Comparison of ENCODE assay signal across 19 mouse cellular contexts in the genomic region with DNA sequence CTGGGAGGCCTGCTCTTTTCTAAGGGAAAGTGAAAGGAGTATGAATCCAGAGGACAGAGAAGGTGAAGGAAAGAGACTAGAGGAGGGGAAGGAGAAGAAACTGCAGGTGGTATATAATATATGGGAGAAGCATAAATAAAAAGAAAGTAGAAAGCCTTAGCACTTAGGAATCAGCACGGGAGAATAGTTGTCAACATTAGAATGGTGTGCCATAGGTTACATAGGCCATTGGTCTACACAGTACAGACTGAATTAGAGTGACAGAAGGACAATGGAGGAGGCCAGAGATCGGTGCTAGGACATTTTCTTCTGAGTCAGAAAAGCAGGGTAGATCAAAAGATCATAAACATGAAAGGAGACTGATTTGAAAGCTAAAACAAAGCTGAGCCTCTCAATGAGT.
DNase-seq lines count a peak whose midpoint lies in the region; ATAC-seq and TF ChIP-seq lines count a peak whose summit lies in the region.
"Had no signal": no experiment of that assay in that cellular context is flagged by ENCODE, and none has a peak within 500 bp of the region (broad histone marks: within the 10 kb centered on the region; RNA-seq: fewer than 3 reads in every experiment).

No protein-coding gene starts in this region.

- no peaks in the 10 kb centered on the region for H3K79me2 ChIP-seq in myocyte (ENCODE audit: control insufficient read depth, insufficient read depth)

- no peaks in the 10 kb centered on the region for H3K36me3 ChIP-seq in forebrain, embryonic 11.5 days (ENCODE audit: control insufficient read depth, insufficient read depth, low read length)
- no peaks in the 10 kb centered on the region for H3K36me3 ChIP-seq in forebrain, embryonic 14.5 days (ENCODE audit: control insufficient read depth, insufficient read depth, low read length)
- no peaks in the 10 kb centered on the region for H3K36me3 ChIP-seq in myocyte (ENCODE audit: control insufficient read depth, insufficient read depth)
- H3K36me3 ChIP-seq: embryonic facial prominence, embryonic 10.5 days; embryonic facial prominence, embryonic 12.5 days; forebrain, embryonic 10.5 days had no signal

- no peak for DNase-seq in forebrain, embryonic 11.5 days (ENCODE audit: low spot score)
- DNase-seq in forebrain, embryonic 14.5 days (ENCODE audit: low spot score) = no peak
- DNase-seq in yolk sac, embryonic 10.5 days (ENCODE audit: low spot score) = no peak
- no peak for DNase-seq in retina, embryonic 14.5 days (ENCODE audit: low spot score)
- DNase-seq: adrenal gland, adult 8-10 months; adrenal gland, postnatal 36 days; cerebellum, adult 11 months; cerebellum, adult 18-20 months; cerebellum, adult 8-10 months; cerebellum, adult 9-11 months; cerebellum, postnatal 14 days had no signal

- no peak for TF ChIP-seq POLR2A in myocyte (IDR thresholded peaks at IDR 0.05; ENCODE audit: insufficient read length, low read depth)

- no peak overlapping the region for H3K9ac ChIP-seq in forebrain, embryonic 11.5 days (ENCODE audit: low read length)
- no peak overlapping the region for H3K9ac ChIP-seq in forebrain, embryonic 14.5 days (ENCODE audit: low read length)
- H3K9ac ChIP-seq: embryonic facial prominence, embryonic 12.5 days; forebrain, embryonic 13.5 days had no signal

- H3K4me2 ChIP-seq in forebrain, embryonic 11.5 days (ENCODE audit: low read depth, low read length, severe bottlenecking) = no peak overlapping the region
- no peak overlapping the region for H3K4me2 ChIP-seq in forebrain, embryonic 14.5 days (ENCODE audit: low read length)
- H3K4me2 ChIP-seq in myocyte (ENCODE audit: low read depth) = peak overlapping the region; percentile 30
- H3K4me2 ChIP-seq: embryonic facial prominence, embryonic 12.5 days; forebrain, embryonic 13.5 days had no signal

- 0 out of 2 replicates have a peak, but pooled peaks have one; percentile 55 for ATAC-seq in forebrain, embryonic 11.5 days (replicated peaks; ENCODE audit: low FRiP score)
- ATAC-seq in forebrain, embryonic 14.5 days = no peak
- ATAC-seq: forebrain, embryonic 13.5 days; forebrain, embryonic 16.5 days had no signal

- no peak overlapping the region for H3K4me3 ChIP-seq in forebrain, embryonic 11.5 days (ENCODE audit: low read depth, low read length)
- no peak overlapping the region for H3K4me3 ChIP-seq in forebrain, embryonic 14.5 days (ENCODE audit: low read depth, low read length)
- H3K4me3 ChIP-seq in brown adipose tissue, adult 24 weeks (ENCODE audit: insufficient read depth, low read depth, low read length) = no peak overlapping the region
- H3K4me3 ChIP-seq in myocyte = no peak overlapping the region
- H3K4me3 ChIP-seq: embryonic facial prominence, embryonic 10.5 days; embryonic facial prominence, embryonic 12.5 days; erythroblast, embryonic 14.5 days; forebrain, embryonic 10.5 days; forebrain, embryonic 13.5 days had no signal

- no peaks in the 10 kb centered on the region for H3K27me3 ChIP-seq in forebrain, embryonic 11.5 days (ENCODE audit: control insufficient read depth, insufficient read depth, low read length)
- H3K27me3 ChIP-seq in forebrain, embryonic 14.5 days (replicated peaks; ENCODE audit: control insufficient read depth, insufficient read depth, low read length) = no peaks in the 10 kb centered on the region
- no peaks in the 10 kb centered on the region for H3K27me3 ChIP-seq in myocyte (ENCODE audit: control insufficient read depth, insufficient read depth, insufficient read length)
- H3K27me3 ChIP-seq: embryonic facial prominence, embryonic 12.5 days; forebrain, embryonic 13.5 days had no signal

- no peak overlapping the region for H3K27ac ChIP-seq in forebrain, embryonic 11.5 days (ENCODE audit: low read depth, low read length)
- H3K27ac ChIP-seq in forebrain, embryonic 14.5 days (ENCODE audit: low read depth, low read length) = no peak overlapping the region
- peak overlapping the region; percentile 78 for H3K27ac ChIP-seq in brown adipose tissue, adult 24 weeks (replicated peaks; ENCODE audit: low read depth, low read length)
- H3K27ac ChIP-seq: embryonic facial prominence, embryonic 10.5 days; embryonic facial prominence, embryonic 12.5 days; forebrain, embryonic 10.5 days; forebrain, embryonic 13.5 days had no signal

- no peaks in the 10 kb centered on the region for H3K9me3 ChIP-seq in forebrain, embryonic 11.5 days (ENCODE audit: control insufficient read depth, low read length)
- no peaks in the 10 kb centered on the region for H3K9me3 ChIP-seq in forebrain, embryonic 14.5 days (replicated peaks; ENCODE audit: control insufficient read depth, low read length)
- H3K9me3 ChIP-seq: embryonic facial prominence, embryonic 10.5 days; embryonic facial prominence, embryonic 12.5 days; forebrain, embryonic 10.5 days; forebrain, embryonic 13.5 days had no signal

- H3ac ChIP-seq in myocyte (ENCODE audit: control insufficient read depth, insufficient read length) = no peak overlapping the region

- WGBS in forebrain, embryonic 11.5 days = 29% methylated on average over 2 of the region's 2 CpGs
- 28% methylated on average over 2 of the region's 2 CpGs for WGBS in forebrain, embryonic 14.5 days

- no peaks in the 10 kb centered on the region for H3K4me1 ChIP-seq in forebrain, embryonic 11.5 days (replicated peaks; ENCODE audit: control insufficient read depth, insufficient read depth, low read length)
- no peaks in the 10 kb centered on the region for H3K4me1 ChIP-seq in forebrain, embryonic 14.5 days (ENCODE audit: control insufficient read depth, insufficient read depth, low read length)
- H3K4me1 ChIP-seq in brown adipose tissue, adult 24 weeks (ENCODE audit: control insufficient read depth, insufficient read depth, insufficient read length, low read length) = no peaks in the 10 kb centered on the region
- H3K4me1 ChIP-seq: embryonic facial prominence, embryonic 10.5 days; embryonic facial prominence, embryonic 12.5 days; forebrain, embryonic 13.5 days had no signal

TF ChIP-seq in myocyte, 11 proteins besides CTCF, POLR2A, EP300 and RAD21:
- TF ChIP-seq MYOG (IDR thresholded peaks at IDR 0.05; ENCODE audit: control insufficient read depth in 1 of 3, insufficient read depth in 1 of 3, insufficient read length in 2 of 3, low read depth in 2 of 3) (no peak), TCF3 (IDR thresholded peaks at IDR 0.05; ENCODE audit: insufficient read length, low read depth) (no peak), TCF12 (IDR thresholded peaks at IDR 0.05; ENCODE audit: insufficient read depth, poor library complexity, severe bottlenecking) (no peak), CEBPB (IDR thresholded peaks at IDR 0.05; ENCODE audit: insufficient read depth, poor library complexity, severe bottlenecking) (no peak), USF1 (IDR thresholded peaks at IDR 0.05; ENCODE audit: low read depth) (no peak), SRF (IDR thresholded peaks at IDR 0.05; ENCODE audit: control insufficient read depth, insufficient read length, low read depth) (no peak), POLR2AphosphoS2 (IDR thresholded peaks at IDR 0.05; ENCODE audit: insufficient read length, low read depth) (no peak), MYOD1 (IDR thresholded peaks at IDR 0.05; ENCODE audit: control insufficient read depth in 1 of 3, insufficient read length in 2 of 3, low read depth in 2 of 3) (no peak), MAX (IDR thresholded peaks at IDR 0.05; ENCODE audit: low read depth) (no peak), REST (IDR thresholded peaks at IDR 0.05; ENCODE audit: insufficient read depth, insufficient read length) (no peak), E2F4 (IDR thresholded peaks at IDR 0.05; ENCODE audit: insufficient read depth) (no peak)
